Mouse (Mus musculus): ENCODE data around the gene Negr1.

DNA sequence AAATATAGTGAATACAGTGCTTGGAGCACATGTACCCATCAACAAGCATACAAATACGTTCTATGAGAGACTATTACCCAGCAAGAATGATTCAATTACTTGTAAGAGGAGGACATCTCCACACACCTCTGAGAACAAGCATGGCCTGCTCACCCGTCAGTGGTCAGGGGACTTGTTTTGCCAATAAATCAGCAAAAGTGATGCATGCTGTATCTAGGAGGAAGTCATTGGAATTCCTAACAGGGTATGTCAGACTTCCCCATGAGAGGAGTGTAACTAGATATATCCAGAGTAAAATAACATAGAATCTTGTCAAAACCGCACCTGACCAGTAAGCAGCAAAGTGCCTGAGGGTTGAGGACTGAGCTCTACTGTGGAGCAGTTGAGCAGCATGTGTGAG, 629.0 kb downstream of the Negr1 start:
- no peak for TF ChIP-seq CTCF (IDR thresholded peaks at IDR 0.05; ENCODE audit: low read depth)
- TF ChIP-seq EP300 (IDR thresholded peaks at IDR 0.05; ENCODE audit: low read depth): no peak

Measured in liver, postnatal 0 days (tissue).